Comparison of ENCODE assay signal across 19 mouse cellular contexts in genomic region chr5:105993066-105993760, GRCm38 (mm10).
DNase-seq lines count a peak whose midpoint lies in the region; ATAC-seq lines count a peak whose summit lies in the region.
"Had no signal": no experiment of that assay in that cellular context is flagged by ENCODE, and none has a peak within 500 bp of the region (broad histone marks: within the 10 kb centered on the region; RNA-seq: fewer than 3 reads in every experiment).

No protein-coding gene starts in this region.

- H3K9me3 ChIP-seq in forebrain, embryonic 14.5 days (replicated peaks; ENCODE audit: control insufficient read depth, low read length): no peaks in the 10 kb centered on the region
- H3K9me3 ChIP-seq in forebrain, embryonic 13.5 days (replicated peaks): no peaks in the 10 kb centered on the region
- H3K9me3 ChIP-seq: embryonic facial prominence, embryonic 12.5 days; hindbrain, embryonic 12.5 days; midbrain, embryonic 15.5 days had no signal

- no peaks in the 10 kb centered on the region for H3K36me3 ChIP-seq in forebrain, embryonic 14.5 days (ENCODE audit: control insufficient read depth, insufficient read depth, low read length)
- no peaks in the 10 kb centered on the region for H3K36me3 ChIP-seq in forebrain, embryonic 13.5 days (ENCODE audit: poor library complexity, severe bottlenecking)
- H3K36me3 ChIP-seq: embryonic facial prominence, embryonic 12.5 days; heart, embryonic 13.5 days; hindbrain, embryonic 12.5 days; midbrain, embryonic 15.5 days had no signal

- H3K27ac ChIP-seq in forebrain, embryonic 14.5 days (ENCODE audit: low read depth, low read length): no peak overlapping the region
- H3K27ac ChIP-seq in forebrain, embryonic 13.5 days: no peak overlapping the region
- H3K27ac ChIP-seq: embryonic facial prominence, embryonic 12.5 days; heart, embryonic 13.5 days; hindbrain, embryonic 12.5 days; midbrain, embryonic 15.5 days had no signal

- no peaks in the 10 kb centered on the region for H3K4me1 ChIP-seq in forebrain, embryonic 14.5 days (ENCODE audit: control insufficient read depth, insufficient read depth, low read length)
- peaks cover 4% of the 10 kb centered on the region; the same call in 1 of the 2 replicates for H3K4me1 ChIP-seq in forebrain, embryonic 13.5 days
- H3K4me1 ChIP-seq: embryonic facial prominence, embryonic 12.5 days; heart, embryonic 13.5 days; hindbrain, embryonic 12.5 days; midbrain, embryonic 15.5 days had no signal

- no peaks in the 10 kb centered on the region for H3K27me3 ChIP-seq in forebrain, embryonic 14.5 days (replicated peaks; ENCODE audit: control insufficient read depth, insufficient read depth, low read length)
- H3K27me3 ChIP-seq in forebrain, embryonic 13.5 days: 0 out of 2 replicates have a peak, but pooled peaks cover 7% of the 10 kb centered on the region
- H3K27me3 ChIP-seq: heart, embryonic 13.5 days; hindbrain, embryonic 12.5 days; midbrain, embryonic 15.5 days had no signal

- no peak overlapping the region for H3K9ac ChIP-seq in forebrain, embryonic 14.5 days (ENCODE audit: low read length)
- no peak overlapping the region for H3K9ac ChIP-seq in forebrain, embryonic 13.5 days
- H3K9ac ChIP-seq: embryonic facial prominence, embryonic 12.5 days; heart, embryonic 13.5 days; hindbrain, embryonic 12.5 days; midbrain, embryonic 15.5 days had no signal

- no peak overlapping the region for H3K4me2 ChIP-seq in forebrain, embryonic 14.5 days (ENCODE audit: low read length)
- no peak overlapping the region for H3K4me2 ChIP-seq in forebrain, embryonic 13.5 days
- H3K4me2 ChIP-seq: embryonic facial prominence, embryonic 12.5 days; heart, embryonic 13.5 days; hindbrain, embryonic 12.5 days; midbrain, embryonic 15.5 days had no signal

- ATAC-seq in forebrain, embryonic 14.5 days: no peak
- ATAC-seq in forebrain, embryonic 13.5 days: no peak
- ATAC-seq in frontal cortex, adult (ENCODE audit: low TSS enrichment): no peak
- ATAC-seq: midbrain, embryonic 15.5 days had no signal

- WGBS in forebrain, embryonic 14.5 days: 63% methylated on average over 15 of the region's 15 CpGs
- 63% methylated on average over 15 of the region's 15 CpGs for WGBS in forebrain, embryonic 13.5 days

- no peak overlapping the region for H3K4me3 ChIP-seq in forebrain, embryonic 14.5 days (ENCODE audit: low read depth, low read length)
- H3K4me3 ChIP-seq in forebrain, embryonic 13.5 days: no peak overlapping the region
- H3K4me3 ChIP-seq: embryonic facial prominence, embryonic 12.5 days; heart, embryonic 13.5 days; hindbrain, embryonic 12.5 days; midbrain, embryonic 15.5 days had no signal

- DNase-seq in forebrain, embryonic 14.5 days (ENCODE audit: low spot score): peak; percentile 23
- DNase-seq in ES-CJ7 (ENCODE audit: low read depth, low spot score): peak; percentile 8
- peak; percentile 89 for DNase-seq in cerebellum, adult 11-12 months
- peak; percentile 97 for DNase-seq in cerebellum, postnatal 10 days
- no peak for DNase-seq in c-Kit-positive CD71-positive TER-119-positive erythroid progenitor cells, embryonic 14.5 days (ENCODE audit: low spot score)
- DNase-seq in spleen, adult 12 weeks (ENCODE audit: low spot score): no peak
- DNase-seq: adrenal gland, postnatal 14 days; gastrocnemius, postnatal 10 days; heart, postnatal 14 days; kidney, adult 2 months; kidney, postnatal 10 days; lung, postnatal 4 days; right cerebral cortex, postnatal 14 days had no signal

Comparison
In these comparisons a context has a peak if more than half of its experiments do, and no peak if none do; other contexts are left out.
1. DNase-seq: peak in forebrain, embryonic 14.5 days (single experiment), ES-CJ7 (single experiment), cerebellum, adult 11-12 months (single experiment) and cerebellum, postnatal 10 days (2 of 2); none in c-Kit-positive CD71-positive TER-119-positive erythroid progenitor cells, embryonic 14.5 days (single experiment) and spleen, adult 12 weeks (single experiment).